Mouse (Mus musculus): ENCODE measurements around the gene Farp1. TPM values are rescaled to one million over a fixed set of nuclear protein-coding genes. Genes with fewer than 3 reads are reported as not detected.
A peak's percentile ranks its signal among the peaks of the same experiment; 100 is the strongest.

The Farp1 gene
- polyA plus RNA-seq, 1 experiment from 2014 or later: 22.0 TPM

DNA sequence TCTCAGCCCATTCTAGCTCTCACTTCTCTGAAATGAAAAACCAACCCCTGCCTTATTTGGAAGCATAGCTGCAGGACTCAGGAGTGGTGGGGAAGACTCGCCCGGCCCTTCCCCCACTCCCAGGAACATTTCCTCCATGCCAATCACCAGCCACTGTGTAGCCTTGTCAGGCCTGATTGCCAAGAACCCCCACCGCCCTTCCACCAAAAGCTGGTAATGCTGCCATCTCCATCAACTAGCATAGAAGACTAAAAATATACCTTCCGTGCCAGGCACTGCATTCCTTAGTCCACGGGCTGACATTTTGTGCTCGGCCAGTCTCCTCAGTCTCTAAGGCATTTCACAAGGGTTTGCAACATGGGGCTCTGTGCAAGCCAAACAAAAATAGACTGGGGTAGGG, 235.5 kb downstream of the Farp1 start:
- no peaks in the 10 kb centered on the region for H3K4me1 ChIP-seq (replicated peaks; ENCODE audit: control insufficient read depth, insufficient read depth, low read length)
- H3K27ac ChIP-seq (ENCODE audit: low read length): no peak overlapping the region
- no peak for ATAC-seq (ENCODE audit: low read depth)
- no peak overlapping the region for H3K4me2 ChIP-seq (ENCODE audit: low read depth, low read length)
- 75% methylated on average over 6 of the region's 6 CpGs for WGBS
- no peak overlapping the region for H3K4me3 ChIP-seq (ENCODE audit: low read length)
- H3K9ac ChIP-seq (ENCODE audit: low read length): no peak overlapping the region
- no peaks in the 10 kb centered on the region for H3K9me3 ChIP-seq (ENCODE audit: control insufficient read depth, low read length)
- no peaks in the 10 kb centered on the region for H3K27me3 ChIP-seq (ENCODE audit: control insufficient read depth, insufficient read depth, low read depth, low read length)
- H3K36me3 ChIP-seq (ENCODE audit: control insufficient read depth, insufficient read depth, low read length): peaks cover 29% of the 10 kb centered on the region

DNA sequence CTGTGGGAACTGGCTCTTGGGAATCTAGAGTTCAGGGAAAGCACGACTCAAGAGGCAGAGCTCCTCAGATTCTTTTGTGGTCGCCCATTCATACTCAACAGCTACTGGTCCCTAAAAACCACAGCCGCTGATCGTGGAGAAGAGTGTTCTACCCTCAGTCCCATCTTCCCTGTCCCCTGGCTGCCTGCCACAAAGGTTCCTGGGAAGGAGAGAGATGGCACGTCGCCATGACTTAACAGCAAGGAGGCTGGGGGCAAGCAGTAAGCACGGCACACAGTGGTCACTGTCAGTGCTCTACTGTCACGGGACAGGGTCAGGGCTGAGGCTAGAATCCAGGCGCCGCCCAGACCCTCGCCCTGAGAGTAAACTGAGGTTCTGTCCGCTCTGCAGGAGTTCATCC, 240.0 kb downstream of the Farp1 start:
- ATAC-seq (ENCODE audit: low read depth): no peak
- Histone ChIP-seq H3K9ac (ENCODE audit: low read length) (no peak overlapping the region), H3K4me2 (ENCODE audit: low read depth, low read length) (no peak overlapping the region), H3K4me1 (replicated peaks; ENCODE audit: control insufficient read depth, insufficient read depth, low read length) (no peaks in the 10 kb centered on the region), H3K27ac (ENCODE audit: low read length) (no peak overlapping the region), H3K36me3 (ENCODE audit: control insufficient read depth, insufficient read depth, low read length) (peaks cover 25% of the 10 kb centered on the region), H3K27me3 (ENCODE audit: control insufficient read depth, insufficient read depth, low read depth, low read length) (no peaks in the 10 kb centered on the region), H3K9me3 (ENCODE audit: control insufficient read depth, low read length) (no peaks in the 10 kb centered on the region), H3K4me3 (ENCODE audit: low read length) (no peak overlapping the region)
- 63% methylated on average over 12 of the region's 12 CpGs for WGBS

DNA sequence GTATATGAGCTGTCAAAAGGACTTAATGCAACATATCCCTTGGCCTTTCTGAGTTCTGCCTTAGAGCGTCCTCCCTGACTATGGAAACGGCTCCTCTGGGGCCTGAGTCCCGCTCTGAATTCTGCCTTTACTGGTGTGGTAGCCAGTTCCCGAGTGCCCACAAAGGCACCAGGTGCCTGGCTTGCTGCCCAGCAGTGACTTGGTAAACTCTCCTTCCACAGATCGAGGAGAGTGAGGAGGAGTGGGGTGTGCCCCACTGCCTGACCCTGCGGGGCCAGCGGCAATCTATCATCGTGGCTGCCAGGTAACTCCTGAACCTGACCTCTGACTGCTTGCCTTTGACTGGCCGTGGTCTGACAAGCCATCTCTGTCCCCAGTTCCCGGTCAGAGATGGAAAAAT, 241.0 kb downstream of the Farp1 start:
- Histone ChIP-seq H3K9me3 (ENCODE audit: control insufficient read depth, low read length) (no peaks in the 10 kb centered on the region), H3K4me2 (ENCODE audit: low read depth, low read length) (no peak overlapping the region), H3K9ac (ENCODE audit: low read length) (no peak overlapping the region), H3K27ac (ENCODE audit: low read length) (no peak overlapping the region), H3K4me1 (replicated peaks; ENCODE audit: control insufficient read depth, insufficient read depth, low read length) (no peaks in the 10 kb centered on the region), H3K4me3 (ENCODE audit: low read length) (no peak overlapping the region), H3K27me3 (ENCODE audit: control insufficient read depth, insufficient read depth, low read depth, low read length) (no peaks in the 10 kb centered on the region), H3K36me3 (ENCODE audit: control insufficient read depth, insufficient read depth, low read length) (peaks cover 31% of the 10 kb centered on the region)
- WGBS: 56% methylated on average over 10 of the region's 10 CpGs
- no peak for ATAC-seq (ENCODE audit: low read depth)

DNA sequence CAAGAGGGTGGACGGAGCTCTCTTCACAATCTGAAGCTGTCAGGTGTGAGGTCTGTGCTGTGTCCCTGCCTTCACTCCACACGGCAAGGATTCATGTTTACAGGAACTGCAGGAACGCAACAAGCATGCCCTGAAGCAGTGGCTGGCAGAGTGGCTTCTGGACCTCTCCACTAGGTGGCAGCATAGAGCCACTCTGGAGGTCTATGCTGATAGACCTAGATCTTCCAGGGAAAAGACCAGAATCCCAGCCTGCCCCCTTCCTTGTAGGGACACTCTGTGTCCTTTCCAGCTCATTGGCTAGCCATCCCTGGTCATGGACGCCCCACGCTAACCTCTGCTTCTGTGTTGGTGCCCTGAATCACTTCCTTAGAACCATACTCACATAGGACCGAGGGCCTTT, 244.1 kb downstream of the Farp1 start:
- Histone ChIP-seq H3K4me2 (ENCODE audit: low read depth, low read length) (no peak overlapping the region), H3K27ac (ENCODE audit: low read length) (no peak overlapping the region), H3K4me1 (replicated peaks; ENCODE audit: control insufficient read depth, insufficient read depth, low read length) (no peaks in the 10 kb centered on the region), H3K36me3 (ENCODE audit: control insufficient read depth, insufficient read depth, low read length) (peaks cover 31% of the 10 kb centered on the region), H3K27me3 (ENCODE audit: control insufficient read depth, insufficient read depth, low read depth, low read length) (no peaks in the 10 kb centered on the region), H3K9me3 (ENCODE audit: control insufficient read depth, low read length) (no peaks in the 10 kb centered on the region), H3K4me3 (ENCODE audit: low read length) (no peak overlapping the region), H3K9ac (ENCODE audit: low read length) (no peak overlapping the region)
- WGBS: 25% methylated on average over 6 of the region's 6 CpGs
- ATAC-seq (ENCODE audit: low read depth): peak; percentile 76

DNA sequence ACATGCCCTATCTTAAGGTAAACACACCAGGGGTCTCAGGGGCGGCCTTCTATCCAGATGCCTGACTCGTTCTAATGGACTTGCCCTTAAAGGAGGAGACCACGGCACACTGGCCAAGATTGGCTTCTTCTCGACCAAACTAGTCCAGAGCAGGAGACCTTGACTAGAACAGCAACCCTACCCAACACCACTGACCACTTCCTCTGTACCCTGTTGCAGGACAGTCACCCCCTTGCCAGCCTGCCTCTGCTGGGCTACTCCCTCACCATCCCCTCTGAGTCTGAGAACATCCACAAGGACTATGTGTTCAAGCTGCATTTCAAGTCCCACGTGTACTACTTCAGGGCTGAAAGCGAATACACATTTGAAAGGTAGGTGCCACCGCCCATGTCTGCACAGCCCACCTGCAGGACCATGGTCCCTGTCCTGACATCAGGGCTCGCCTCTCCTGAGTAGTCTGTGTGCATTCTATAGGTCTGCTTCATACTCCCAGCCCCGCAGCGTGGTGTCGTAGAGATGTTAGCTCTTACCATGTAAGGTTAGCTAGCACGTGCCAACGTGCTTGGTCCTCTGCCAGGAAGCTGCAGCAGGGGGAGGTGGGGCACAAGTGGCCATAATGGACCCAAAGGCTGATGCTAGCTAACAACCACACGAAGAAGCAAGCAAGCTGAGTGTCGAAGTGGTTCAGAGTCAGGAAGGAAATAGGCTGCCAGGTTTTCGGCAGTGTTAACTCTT, 245.8 kb downstream of the Farp1 start:
- no peaks in the 10 kb centered on the region for H3K9me3 ChIP-seq (ENCODE audit: control insufficient read depth, low read length)
- H3K27ac ChIP-seq (ENCODE audit: low read length): no peak overlapping the region
- peaks cover 37% of the 10 kb centered on the region for H3K36me3 ChIP-seq (ENCODE audit: control insufficient read depth, insufficient read depth, low read length)
- H3K9ac ChIP-seq (ENCODE audit: low read length): no peak overlapping the region
- H3K4me2 ChIP-seq (ENCODE audit: low read depth, low read length): no peak overlapping the region
- H3K4me3 ChIP-seq (ENCODE audit: low read length): no peak overlapping the region
- H3K4me1 ChIP-seq (replicated peaks; ENCODE audit: control insufficient read depth, insufficient read depth, low read length): no peaks in the 10 kb centered on the region
- no peaks in the 10 kb centered on the region for H3K27me3 ChIP-seq (ENCODE audit: control insufficient read depth, insufficient read depth, low read depth, low read length)
- 65% methylated on average over 16 of the region's 16 CpGs for WGBS
- ATAC-seq (ENCODE audit: low read depth): no peak

DNA sequence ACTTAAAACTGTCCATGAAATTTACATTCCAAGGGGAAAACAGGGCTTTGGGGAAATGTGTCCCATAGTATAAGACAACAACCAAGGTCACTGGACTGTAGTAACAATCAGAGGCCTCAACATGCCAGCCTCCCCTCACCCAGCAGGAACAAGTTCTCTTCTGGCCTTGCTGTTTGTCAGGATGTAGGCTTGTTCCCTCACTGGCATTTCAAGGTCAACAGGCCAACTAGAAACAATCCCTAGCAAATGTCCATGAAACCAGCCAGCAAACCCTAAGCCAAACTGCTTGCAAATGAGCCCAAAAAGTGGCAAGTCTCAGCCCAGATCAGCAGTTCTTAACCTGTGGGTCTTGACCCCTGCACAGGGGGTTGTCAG, 246.3 kb downstream of the Farp1 start:
- H3K36me3 ChIP-seq (ENCODE audit: control insufficient read depth, insufficient read depth, low read length): peaks cover 41% of the 10 kb centered on the region
- H3K4me1 ChIP-seq (replicated peaks; ENCODE audit: control insufficient read depth, insufficient read depth, low read length): no peaks in the 10 kb centered on the region
- no peaks in the 10 kb centered on the region for H3K9me3 ChIP-seq (ENCODE audit: control insufficient read depth, low read length)
- H3K4me3 ChIP-seq (ENCODE audit: low read length): no peak overlapping the region
- no peak overlapping the region for H3K4me2 ChIP-seq (ENCODE audit: low read depth, low read length)
- no peak for ATAC-seq (ENCODE audit: low read depth)
- H3K27me3 ChIP-seq (ENCODE audit: control insufficient read depth, insufficient read depth, low read depth, low read length): no peaks in the 10 kb centered on the region
- H3K27ac ChIP-seq (ENCODE audit: low read length): no peak overlapping the region
- no peak overlapping the region for H3K9ac ChIP-seq (ENCODE audit: low read length)

DNA sequence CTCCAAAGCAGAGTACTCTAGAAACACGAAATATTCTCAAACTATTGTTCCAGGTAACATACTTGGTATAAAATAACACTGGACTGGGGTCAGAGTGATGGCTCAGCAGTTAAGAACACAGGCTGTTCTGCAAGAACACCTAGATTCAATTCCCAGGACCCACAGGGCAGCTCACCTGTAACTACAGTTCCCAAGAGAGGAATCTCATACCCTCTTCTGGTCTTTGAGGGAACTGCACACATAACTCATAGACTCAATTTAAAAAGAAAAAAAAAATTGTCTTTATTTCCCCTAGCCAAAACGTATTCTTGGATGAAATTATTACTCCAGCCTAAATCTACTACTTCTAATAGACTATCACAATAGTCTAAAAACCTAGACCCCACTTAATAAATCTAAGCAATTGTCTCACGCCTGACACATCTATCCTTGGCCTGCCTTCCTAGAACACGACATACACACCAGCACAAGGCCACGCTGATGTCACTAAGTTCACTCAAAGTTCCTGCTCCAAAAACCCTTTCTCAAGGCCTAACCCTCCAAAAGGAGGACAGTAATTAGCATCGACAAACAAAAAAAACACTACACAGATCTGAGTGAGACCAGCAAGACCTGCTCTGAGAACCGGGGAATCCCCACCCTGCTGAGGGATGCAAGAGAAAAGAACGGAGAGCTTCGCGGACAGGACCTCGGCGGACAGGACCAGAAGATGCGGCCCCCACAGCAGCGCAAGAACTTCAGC, 250.6 kb downstream of the Farp1 start:
- Histone ChIP-seq H3K9me3 (ENCODE audit: control insufficient read depth, low read length) (no peaks in the 10 kb centered on the region), H3K36me3 (ENCODE audit: control insufficient read depth, insufficient read depth, low read length) (peaks cover 43% of the 10 kb centered on the region), H3K4me2 (ENCODE audit: low read depth, low read length) (no peak overlapping the region), H3K27me3 (ENCODE audit: control insufficient read depth, insufficient read depth, low read depth, low read length) (no peaks in the 10 kb centered on the region), H3K9ac (ENCODE audit: low read length) (no peak overlapping the region), H3K4me1 (replicated peaks; ENCODE audit: control insufficient read depth, insufficient read depth, low read length) (no peaks in the 10 kb centered on the region), H3K4me3 (ENCODE audit: low read length) (no peak overlapping the region), H3K27ac (ENCODE audit: low read length) (no peak overlapping the region)
- ATAC-seq (ENCODE audit: low read depth): no peak
- 90% methylated on average over 14 of the region's 14 CpGs for WGBS

DNA sequence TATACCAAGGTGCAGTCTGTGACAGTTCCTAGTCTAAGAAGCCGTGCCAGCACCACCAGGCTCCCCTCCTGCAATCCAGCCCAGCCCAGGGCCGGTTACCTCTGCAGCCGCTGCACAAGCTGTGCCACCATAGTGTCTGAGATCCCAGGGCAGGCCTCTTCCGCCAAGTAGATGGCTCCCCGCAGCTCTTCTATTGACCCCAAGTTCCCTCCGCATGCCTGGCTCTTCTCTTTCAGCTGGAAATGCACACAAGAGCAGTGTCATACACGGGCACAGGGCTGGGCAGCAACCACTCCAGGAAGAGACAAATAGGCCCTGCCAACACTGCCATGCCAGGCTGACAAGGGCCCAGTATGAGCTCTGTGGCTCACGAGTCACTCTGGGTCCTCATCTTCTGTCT, 256.9 kb downstream of the Farp1 start:
- Histone ChIP-seq H3K9me3 (ENCODE audit: control insufficient read depth, low read length) (no peaks in the 10 kb centered on the region), H3K4me3 (ENCODE audit: low read length) (no peak overlapping the region), H3K4me1 (replicated peaks; ENCODE audit: control insufficient read depth, insufficient read depth, low read length) (0 out of 2 replicates have a peak, but pooled peaks cover 3% of the 10 kb centered on the region), H3K4me2 (ENCODE audit: low read depth, low read length) (no peak overlapping the region), H3K36me3 (ENCODE audit: control insufficient read depth, insufficient read depth, low read length) (peaks cover 34% of the 10 kb centered on the region), H3K27ac (ENCODE audit: low read length) (no peak overlapping the region), H3K9ac (ENCODE audit: low read length) (no peak overlapping the region), H3K27me3 (ENCODE audit: control insufficient read depth, insufficient read depth, low read depth, low read length) (no peaks in the 10 kb centered on the region)
- whole genome bisulfite sequencing: 93% methylated on average over 8 of the region's 8 CpGs
- ATAC-seq (ENCODE audit: low read depth): no peak

DNA sequence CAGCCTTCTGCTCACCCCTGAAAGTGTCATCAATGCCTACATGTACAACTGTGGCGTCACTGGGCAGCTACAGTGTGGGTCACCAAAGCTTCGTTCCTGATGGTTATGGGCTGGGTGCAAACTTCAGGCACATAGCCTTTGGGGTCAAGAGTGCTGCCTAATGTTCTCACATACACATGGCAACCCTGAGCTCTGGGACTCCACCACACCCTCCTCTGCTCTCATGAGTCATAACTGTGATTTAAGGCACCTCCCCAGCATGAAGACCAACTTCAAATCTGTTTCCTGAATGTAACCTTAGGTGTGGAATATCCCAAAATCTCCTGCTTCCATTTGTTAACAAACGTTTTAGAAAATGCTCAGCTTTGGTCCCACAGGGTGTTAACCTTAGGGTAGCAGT, 257.4 kb downstream of the Farp1 start:
- 94% methylated on average over 3 of the region's 3 CpGs for WGBS

More for the DNA sequence above, 257.4 kb downstream of the Farp1 start:
- no peaks in the 10 kb centered on the region for H3K9me3 ChIP-seq (ENCODE audit: control insufficient read depth, low read length)
- no peak for ATAC-seq (ENCODE audit: low read depth)
- no peaks in the 10 kb centered on the region for H3K27me3 ChIP-seq (ENCODE audit: control insufficient read depth, insufficient read depth, low read depth, low read length)
- no peak overlapping the region for H3K4me2 ChIP-seq (ENCODE audit: low read depth, low read length)
- H3K27ac ChIP-seq (ENCODE audit: low read length): no peak overlapping the region
- peaks cover 33% of the 10 kb centered on the region for H3K36me3 ChIP-seq (ENCODE audit: control insufficient read depth, insufficient read depth, low read length)
- no peak overlapping the region for H3K9ac ChIP-seq (ENCODE audit: low read length)
- H3K4me3 ChIP-seq (ENCODE audit: low read length): no peak overlapping the region
- 0 out of 2 replicates have a peak, but pooled peaks cover 3% of the 10 kb centered on the region for H3K4me1 ChIP-seq (replicated peaks; ENCODE audit: control insufficient read depth, insufficient read depth, low read length)
